Mouse (Mus musculus) forebrain, embryonic 10.5 days (tissue): ENCODE data around the gene Serpini2. TPM values are rescaled to one million over a fixed set of nuclear protein-coding genes. Genes with fewer than 3 reads are reported as not detected.

Source experiments
- DNase-seq: peaks from one replicate; pipeline ENCODE4 v3.0.0-alpha.2; 2017; ENCODE audit warnings: low spot score; ENCODE audit errors: extremely low spot score
- H3K27ac ChIP-seq: fragments of 300-500 bp; sonication (generic); 2 replicates; pipeline ENCODE4 v1.5.1; 2016; ENCODE audit warnings: mild to moderate bottlenecking
- H3K27me3 ChIP-seq: fragments of 300-500 bp; sonication (generic); 2 replicates; pipeline ENCODE4 v1.6.1; 2016; ENCODE audit warnings: mild to moderate bottlenecking; ENCODE audit not compliant: poor library complexity, severe bottlenecking
- H3K36me3 ChIP-seq: fragments of 300-500 bp; sonication (generic); replicated peaks from 2 replicates; pipeline ENCODE4 v1.6.1; 2016; ENCODE audit warnings: mild to moderate bottlenecking, moderate library complexity
- H3K4me1 ChIP-seq: fragments of 300-500 bp; sonication (generic); 2 replicates; pipeline ENCODE4 v1.6.1; 2016
- H3K4me3 ChIP-seq: fragments of 300-500 bp; sonication (generic); 2 replicates; pipeline ENCODE4 v1.5.1; 2016; ENCODE audit warnings: mild to moderate bottlenecking, moderate library complexity
- H3K9me3 ChIP-seq: fragments of 300-500 bp; sonication (generic); 2 replicates; pipeline ENCODE4 v1.6.1; 2016; ENCODE audit warnings: mild to moderate bottlenecking, moderate library complexity
- WGBS: fragments of 180-500 bp; shearing (Covaris S2); methylation state at CpG from one replicate; pipeline ENCODE4 v1.1.7; 2016; 5-methylcytosine and 5-hydroxymethylcytosine counted together
- polyA plus RNA-seq: library from polyadenylated mRNA; unstranded; fragments of >200 nt; fragmentation: Nextera tagmentation; extraction: Ambion mirVana; gene quantifications from 2 replicates; pipeline ENCODE4 v1.2.1, GENCODE M21; 2016

The Serpini2 gene
- polyA plus RNA-seq, 1 experiment from 2014 or later = not detected

DNA sequence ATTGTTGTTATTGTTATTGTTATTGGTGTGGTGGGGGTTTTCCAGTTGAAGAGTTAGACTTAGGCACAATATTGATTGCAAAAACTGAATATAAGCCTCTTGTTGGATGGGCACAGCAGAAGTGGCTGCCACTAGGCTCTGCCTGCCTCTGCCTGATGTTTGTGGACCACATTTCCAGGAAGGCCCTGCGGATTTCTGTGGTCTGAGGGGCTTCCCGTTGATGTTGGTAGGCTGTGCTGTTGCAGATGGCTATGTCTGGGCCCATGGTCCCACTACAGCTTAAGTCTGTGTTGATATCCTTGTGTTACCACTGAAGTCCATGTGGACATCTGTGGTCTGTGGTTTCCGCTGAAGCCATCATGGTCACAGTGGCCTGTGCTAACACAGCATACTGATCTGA is 50.2 kb downstream of the Serpini2 start:
- DNase-seq = no peak
- no peaks in the 10 kb centered on the region for H3K4me1 ChIP-seq
- H3K36me3 ChIP-seq = no peaks in the 10 kb centered on the region
- H3K27me3 ChIP-seq = no peaks in the 10 kb centered on the region
- WGBS = 83% methylated on average over 3 of the region's 3 CpGs
- no peaks in the 10 kb centered on the region for H3K9me3 ChIP-seq
- no peak overlapping the region for H3K27ac ChIP-seq
- no peak overlapping the region for H3K4me3 ChIP-seq

DNA sequence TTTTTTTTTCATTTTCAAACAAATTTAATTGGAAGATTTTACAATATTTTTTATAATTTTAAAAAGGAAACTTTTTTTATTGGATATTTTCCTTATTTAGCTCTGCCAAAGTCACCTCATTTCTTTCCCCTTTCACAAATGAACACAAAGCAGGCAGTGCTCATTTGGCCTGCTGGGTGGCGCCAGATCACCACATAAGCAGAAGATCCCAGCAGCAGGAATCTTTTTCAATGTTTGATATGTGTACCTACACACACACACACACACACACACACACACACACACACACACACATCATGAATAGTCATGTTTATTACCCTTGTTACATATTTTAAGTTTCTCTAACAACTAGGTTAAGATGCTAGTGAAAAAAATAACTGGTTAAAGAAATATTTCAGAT is 50.7 kb downstream of the Serpini2 start:
- H3K27me3 ChIP-seq = no peaks in the 10 kb centered on the region
- no peak overlapping the region for H3K4me3 ChIP-seq
- no peaks in the 10 kb centered on the region for H3K9me3 ChIP-seq
- no peaks in the 10 kb centered on the region for H3K36me3 ChIP-seq
- 12% methylated on average over 1 of the region's 1 CpGs for WGBS
- no peak overlapping the region for H3K27ac ChIP-seq
- H3K4me1 ChIP-seq = no peaks in the 10 kb centered on the region
- peak; percentile 26 for DNase-seq

DNA sequence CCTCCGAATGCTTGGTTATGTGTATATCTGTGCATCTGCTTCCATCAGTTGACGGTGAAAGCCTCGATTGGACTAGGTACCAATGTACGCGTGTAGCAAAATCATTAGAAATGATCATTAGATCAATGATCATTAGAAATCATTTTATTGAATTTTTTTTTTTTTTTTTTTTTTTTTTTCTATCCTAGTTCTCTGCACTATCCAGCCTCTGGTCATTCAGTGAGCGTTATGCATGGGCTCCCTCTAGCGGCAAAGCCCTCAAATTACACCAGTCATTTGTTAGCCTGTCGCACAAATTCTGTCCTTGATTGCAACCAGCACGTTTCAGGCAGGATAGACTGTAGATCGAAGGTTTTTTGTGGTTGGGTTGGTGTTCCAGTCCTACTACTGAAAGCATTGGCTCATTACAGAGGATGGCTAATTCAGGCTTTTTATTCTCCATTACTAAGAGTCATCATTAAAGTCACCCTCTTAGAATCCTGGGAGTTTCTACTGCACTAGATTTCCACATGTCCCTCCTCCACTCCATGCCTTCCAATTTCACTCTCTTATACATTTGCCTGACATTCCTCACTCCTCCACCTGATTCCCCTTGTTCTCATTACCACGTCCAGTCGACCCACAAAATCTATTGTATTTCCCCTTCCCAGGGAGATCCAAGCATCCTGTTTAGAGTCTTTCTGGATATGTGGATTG is 66.9 kb downstream of the Serpini2 start:
- no peaks in the 10 kb centered on the region for H3K4me1 ChIP-seq
- 39% methylated on average over 12 of the region's 12 CpGs for WGBS

More for the DNA sequence above, 66.9 kb downstream of the Serpini2 start:
- DNase-seq = peak; percentile 54
- H3K36me3 ChIP-seq = no peaks in the 10 kb centered on the region
- H3K9me3 ChIP-seq = no peaks in the 10 kb centered on the region
- H3K27ac ChIP-seq = no peak overlapping the region
- H3K4me3 ChIP-seq = no peak overlapping the region
- H3K27me3 ChIP-seq = no peaks in the 10 kb centered on the region

Other genes with a start within 250 kb of the Serpini2 start
- gene Zbbx, start 105.0 kb downstream of the Serpini2 start, polyA plus RNA-seq = 0.07 and 0.17 TPM in 2 replicates
- not detected in 2 replicates for gene Wdr49, start 212.1 kb upstream of the Serpini2 start, polyA plus RNA-seq